Mouse (Mus musculus): ENCODE results near the gene Fam102b. TPM values are rescaled to one million over a fixed set of nuclear protein-coding genes. Genes with fewer than 3 reads are reported as not detected.
A peak's percentile ranks its signal among the peaks of the same experiment; 100 is the strongest.

The Fam102b gene
- polyA plus RNA-seq, 1 experiment from 2014 or later: 18.0 TPM

DNA sequence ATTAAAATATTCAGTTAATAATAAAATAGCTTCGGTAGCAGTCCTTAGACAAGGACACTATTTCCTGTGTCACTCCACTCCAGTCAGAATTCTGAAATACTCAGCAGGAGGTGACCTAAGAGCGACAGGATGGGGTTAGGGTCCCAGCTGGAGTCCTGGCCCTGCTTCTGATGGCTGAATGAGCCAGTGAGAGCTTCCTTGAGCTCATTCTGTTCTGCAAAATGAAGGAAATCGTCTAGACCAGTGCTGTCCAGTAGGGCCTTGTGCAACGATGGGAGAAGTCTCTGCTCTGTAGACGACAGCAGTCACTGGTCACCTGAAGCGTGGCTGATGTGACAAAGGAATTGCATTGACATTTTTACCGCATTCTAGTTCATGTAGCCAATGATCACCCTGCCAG, 16.0 kb upstream of the Fam102b start:
- H3K27ac ChIP-seq (replicated peaks; ENCODE audit: low read depth, low read length): no peak overlapping the region
- DNase-seq (ENCODE audit: low spot score) (no peak), ATAC-seq (ENCODE audit: low read depth) (no peak)
- no peaks in the 10 kb centered on the region for H3K36me3 ChIP-seq (ENCODE audit: control insufficient read depth, insufficient read depth, low read length)
- no peak overlapping the region for H3K9ac ChIP-seq (ENCODE audit: low read depth, low read length)
- 60% methylated on average over 7 of the region's 7 CpGs for WGBS
- H3K4me1 ChIP-seq (ENCODE audit: control insufficient read depth, insufficient read depth, low read length): peaks cover 5% of the 10 kb centered on the region; the same call in 1 of the 2 replicates
- no peaks in the 10 kb centered on the region for H3K27me3 ChIP-seq (replicated peaks; ENCODE audit: control insufficient read depth, insufficient read depth, low read length)
- H3K9me3 ChIP-seq (ENCODE audit: control insufficient read depth, low read length): no peaks in the 10 kb centered on the region
- no peak overlapping the region for H3K4me2 ChIP-seq (ENCODE audit: low read depth, low read length)
- no peak overlapping the region for H3K4me3 ChIP-seq (ENCODE audit: low read depth, low read length)

DNA sequence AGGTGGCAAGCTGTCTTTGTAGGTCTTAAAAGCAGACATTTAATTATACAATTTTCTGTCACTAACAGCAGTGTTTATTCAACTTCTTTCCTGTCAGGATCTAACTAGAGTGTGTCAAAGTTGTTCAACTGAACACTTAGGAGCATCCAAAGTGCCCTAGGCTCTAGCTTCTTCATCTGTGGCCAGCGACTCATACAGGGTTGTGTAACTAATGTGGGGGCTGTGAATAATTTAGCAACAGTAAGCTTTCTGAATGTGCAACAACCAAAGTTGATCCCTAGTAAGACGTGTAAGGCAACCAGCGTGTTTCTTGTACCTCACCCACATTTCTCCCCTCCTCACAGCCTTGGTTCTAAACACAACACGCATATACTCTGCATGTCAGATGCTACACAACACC, 13.5 kb upstream of the Fam102b start:
- no peak overlapping the region for H3K4me2 ChIP-seq (ENCODE audit: low read depth, low read length)
- no peak for DNase-seq (ENCODE audit: low spot score)
- H3K27ac ChIP-seq (replicated peaks; ENCODE audit: low read depth, low read length): no peak overlapping the region
- no peaks in the 10 kb centered on the region for H3K36me3 ChIP-seq (ENCODE audit: control insufficient read depth, insufficient read depth, low read length)
- no peak for ATAC-seq (ENCODE audit: low read depth)
- 70% methylated on average over 4 of the region's 4 CpGs for WGBS
- H3K9ac ChIP-seq (ENCODE audit: low read depth, low read length): no peak overlapping the region
- no peaks in the 10 kb centered on the region for H3K27me3 ChIP-seq (replicated peaks; ENCODE audit: control insufficient read depth, insufficient read depth, low read length)
- H3K4me3 ChIP-seq (ENCODE audit: low read depth, low read length): no peak overlapping the region
- H3K4me1 ChIP-seq (ENCODE audit: control insufficient read depth, insufficient read depth, low read length): no peaks in the 10 kb centered on the region
- no peaks in the 10 kb centered on the region for H3K9me3 ChIP-seq (ENCODE audit: control insufficient read depth, low read length)

DNA sequence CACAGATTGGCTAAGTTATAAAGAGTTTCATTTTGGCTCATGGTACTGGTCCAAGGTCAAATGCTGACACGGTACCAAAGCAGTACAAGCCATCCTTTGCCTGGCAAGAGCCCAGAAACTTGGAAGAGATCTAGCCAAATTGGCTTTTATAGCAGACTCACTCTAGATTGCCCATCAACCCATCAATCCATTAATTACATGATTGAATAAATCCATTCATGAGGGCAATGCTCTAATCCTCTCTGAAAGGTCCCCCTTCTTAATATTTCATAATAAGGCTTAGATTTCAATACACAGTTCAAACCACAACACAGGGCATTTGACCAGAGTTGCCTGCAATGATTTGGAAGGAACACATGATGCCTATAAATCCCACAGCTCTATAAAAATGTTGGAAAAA, 7.0 kb upstream of the Fam102b start:
- peak; percentile 28; the same call in 1 of the 2 replicates for ATAC-seq (ENCODE audit: low read depth)
- H3K4me3 ChIP-seq (ENCODE audit: low read depth, low read length): no peak overlapping the region
- H3K9me3 ChIP-seq (ENCODE audit: control insufficient read depth, low read length): no peaks in the 10 kb centered on the region
- no peak overlapping the region for H3K4me2 ChIP-seq (ENCODE audit: low read depth, low read length)
- no peak overlapping the region for H3K27ac ChIP-seq (replicated peaks; ENCODE audit: low read depth, low read length)
- no peak overlapping the region for H3K9ac ChIP-seq (ENCODE audit: low read depth, low read length)
- no peaks in the 10 kb centered on the region for H3K36me3 ChIP-seq (ENCODE audit: control insufficient read depth, insufficient read depth, low read length)
- H3K27me3 ChIP-seq (replicated peaks; ENCODE audit: control insufficient read depth, insufficient read depth, low read length): no peaks in the 10 kb centered on the region
- no peaks in the 10 kb centered on the region for H3K4me1 ChIP-seq (ENCODE audit: control insufficient read depth, insufficient read depth, low read length)
- WGBS: 69% methylated on average over 1 of the region's 1 CpGs
- DNase-seq (ENCODE audit: low spot score): no peak

DNA sequence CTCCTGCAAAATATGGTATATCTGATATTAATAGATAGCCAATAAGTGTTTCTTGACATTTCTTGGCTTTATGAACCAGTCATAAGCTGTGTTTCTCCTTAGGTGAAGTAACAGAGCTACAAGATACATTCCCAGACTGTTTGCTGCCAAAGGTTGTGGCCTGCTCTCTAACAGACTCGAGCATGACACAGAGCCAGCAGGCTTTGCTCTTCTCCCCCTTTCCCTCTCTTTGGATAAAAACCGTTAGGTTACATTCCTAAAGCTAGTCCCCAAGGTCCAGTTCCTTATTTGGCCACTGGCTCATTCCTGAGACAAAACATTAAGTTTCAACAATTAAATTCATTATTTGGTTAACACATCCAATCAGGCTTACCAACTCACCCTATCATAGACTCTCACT, 4.9 kb upstream of the Fam102b start:
- no peak overlapping the region for H3K27ac ChIP-seq (replicated peaks; ENCODE audit: low read depth, low read length)
- H3K4me2 ChIP-seq (ENCODE audit: low read depth, low read length): no peak overlapping the region
- no peaks in the 10 kb centered on the region for H3K4me1 ChIP-seq (ENCODE audit: control insufficient read depth, insufficient read depth, low read length)
- no peaks in the 10 kb centered on the region for H3K27me3 ChIP-seq (replicated peaks; ENCODE audit: control insufficient read depth, insufficient read depth, low read length)
- no peaks in the 10 kb centered on the region for H3K9me3 ChIP-seq (ENCODE audit: control insufficient read depth, low read length)
- ATAC-seq (ENCODE audit: low read depth) (no peak), DNase-seq (ENCODE audit: low spot score) (no peak)
- no peak overlapping the region for H3K4me3 ChIP-seq (ENCODE audit: low read depth, low read length)
- 30% methylated on average over 2 of the region's 2 CpGs for WGBS
- H3K36me3 ChIP-seq (ENCODE audit: control insufficient read depth, insufficient read depth, low read length): no peaks in the 10 kb centered on the region
- no peak overlapping the region for H3K9ac ChIP-seq (ENCODE audit: low read depth, low read length)

DNA sequence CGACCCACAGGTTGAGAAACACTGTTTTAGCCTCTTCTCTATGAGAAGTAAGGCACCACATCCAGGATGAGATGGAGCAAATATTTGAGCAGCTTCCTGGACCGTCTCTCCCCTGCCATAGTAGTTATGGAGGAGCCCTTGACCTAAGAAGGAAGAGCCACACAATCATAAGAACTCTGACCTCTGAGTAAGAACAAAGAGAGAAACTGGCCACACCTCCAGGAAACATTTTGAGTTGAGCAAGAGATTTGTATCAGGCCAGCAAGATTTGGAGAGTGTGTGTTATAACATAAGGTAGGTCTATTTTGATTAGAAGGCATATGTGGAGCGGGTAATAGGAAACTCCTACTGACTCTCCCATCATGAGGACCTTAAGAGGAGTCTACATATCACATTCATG, 4.2 kb upstream of the Fam102b start:
- Histone ChIP-seq H3K4me1 (ENCODE audit: control insufficient read depth, insufficient read depth, low read length) (no peaks in the 10 kb centered on the region), H3K27ac (replicated peaks; ENCODE audit: low read depth, low read length) (no peak overlapping the region), H3K9ac (ENCODE audit: low read depth, low read length) (no peak overlapping the region), H3K36me3 (ENCODE audit: control insufficient read depth, insufficient read depth, low read length) (no peaks in the 10 kb centered on the region), H3K27me3 (replicated peaks; ENCODE audit: control insufficient read depth, insufficient read depth, low read length) (no peaks in the 10 kb centered on the region), H3K4me3 (ENCODE audit: low read depth, low read length) (no peak overlapping the region), H3K9me3 (ENCODE audit: control insufficient read depth, low read length) (no peaks in the 10 kb centered on the region), H3K4me2 (ENCODE audit: low read depth, low read length) (no peak overlapping the region)
- DNase-seq (ENCODE audit: low spot score) (no peak), ATAC-seq (ENCODE audit: low read depth) (no peak)
- WGBS: 82% methylated on average over 3 of the region's 3 CpGs

DNA sequence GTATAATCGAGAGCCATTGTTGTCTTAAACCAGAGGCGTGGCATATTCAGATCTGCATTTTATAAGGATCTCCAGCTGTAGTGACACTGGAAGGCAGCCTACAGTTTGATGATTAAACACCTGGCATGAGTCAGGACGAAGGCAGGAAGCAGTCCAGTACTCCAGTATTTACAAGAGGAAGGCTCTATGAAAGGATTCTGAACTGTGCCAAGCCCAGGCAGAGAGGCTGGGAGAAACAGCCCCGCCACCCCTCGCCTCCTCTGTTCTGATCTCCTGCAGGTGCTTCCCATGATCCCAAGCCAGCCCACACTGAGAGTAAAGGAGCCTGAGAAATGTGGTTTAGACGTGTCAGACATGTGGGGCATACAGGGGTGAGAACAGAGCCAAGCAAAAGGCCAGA, 3.4 kb upstream of the Fam102b start:
- DNase-seq (ENCODE audit: low spot score) (peak; percentile 61), ATAC-seq (ENCODE audit: low read depth) (peak; percentile 30; the same call in 1 of the 2 replicates)
- no peak overlapping the region for H3K27ac ChIP-seq (replicated peaks; ENCODE audit: low read depth, low read length)
- H3K9ac ChIP-seq (ENCODE audit: low read depth, low read length): no peak overlapping the region
- H3K4me1 ChIP-seq (ENCODE audit: control insufficient read depth, insufficient read depth, low read length): peaks cover 5% of the 10 kb centered on the region
- no peak overlapping the region for H3K4me3 ChIP-seq (ENCODE audit: low read depth, low read length)
- no peaks in the 10 kb centered on the region for H3K9me3 ChIP-seq (ENCODE audit: control insufficient read depth, low read length)
- 28% methylated on average over 6 of the region's 6 CpGs for WGBS
- H3K27me3 ChIP-seq (replicated peaks; ENCODE audit: control insufficient read depth, insufficient read depth, low read length): no peaks in the 10 kb centered on the region
- no peak overlapping the region for H3K4me2 ChIP-seq (ENCODE audit: low read depth, low read length)
- H3K36me3 ChIP-seq (ENCODE audit: control insufficient read depth, insufficient read depth, low read length): no peaks in the 10 kb centered on the region

DNA sequence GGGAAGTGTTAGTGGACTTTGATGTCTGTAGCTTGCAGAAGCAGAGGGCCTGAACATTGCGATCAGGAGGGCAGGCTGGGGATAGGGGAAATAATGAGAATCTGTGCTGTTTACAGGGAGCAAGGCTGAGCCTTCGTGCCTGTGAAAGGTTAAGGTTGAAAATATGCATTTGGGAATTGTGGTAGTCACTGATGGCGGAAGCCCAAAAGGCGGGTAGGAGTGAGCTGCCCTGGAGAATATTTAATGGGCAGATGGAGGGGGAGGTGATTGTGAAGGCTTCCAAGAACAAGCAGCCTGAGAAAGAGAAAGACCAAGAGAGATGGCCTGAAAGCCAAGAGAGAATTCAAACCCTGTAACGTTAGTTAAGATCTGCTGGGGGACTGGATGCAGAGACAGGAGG, 2.3 kb upstream of the Fam102b start:
- ATAC-seq (ENCODE audit: low read depth): no peak
- no peak overlapping the region for H3K27ac ChIP-seq (replicated peaks; ENCODE audit: low read depth, low read length)
- WGBS: 50% methylated on average over 5 of the region's 5 CpGs

DNA sequence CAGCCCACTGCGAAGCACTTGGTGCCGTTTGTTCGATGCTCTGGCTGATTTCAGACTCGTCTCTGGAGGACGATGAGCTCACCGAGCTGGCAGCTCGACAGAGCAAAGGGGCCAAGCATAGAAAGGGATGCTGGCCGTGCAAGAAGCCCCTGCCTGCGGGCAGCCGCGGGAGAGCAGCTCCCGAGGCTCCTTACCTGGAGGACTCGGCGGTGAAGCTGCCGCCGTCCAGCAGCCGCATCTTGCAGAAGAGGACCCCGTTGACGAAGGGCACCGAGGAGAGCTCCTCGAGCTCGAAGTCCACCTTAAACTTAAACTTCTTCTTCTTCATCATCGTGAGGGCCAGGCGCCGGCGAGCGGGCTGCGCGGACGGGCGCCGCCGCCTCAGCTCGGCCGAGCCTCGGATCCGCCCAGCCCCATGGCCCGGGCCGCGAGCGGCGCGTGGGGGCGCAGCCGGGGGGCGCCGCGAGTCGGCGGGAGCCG, 376 bp downstream of the Fam102b start:
- Histone ChIP-seq H3K27ac (replicated peaks; ENCODE audit: low read depth, low read length) (peak overlapping the region; percentile 92), H3K4me3 (ENCODE audit: low read depth, low read length) (peak overlapping the region; percentile 48), H3K4me2 (ENCODE audit: low read depth, low read length) (peak overlapping the region; percentile 73), H3K27me3 (replicated peaks; ENCODE audit: control insufficient read depth, insufficient read depth, low read length) (no peaks in the 10 kb centered on the region), H3K4me1 (ENCODE audit: control insufficient read depth, insufficient read depth, low read length) (peaks cover 26% of the 10 kb centered on the region), H3K9me3 (ENCODE audit: control insufficient read depth, low read length) (no peaks in the 10 kb centered on the region), H3K36me3 (ENCODE audit: control insufficient read depth, insufficient read depth, low read length) (no peaks in the 10 kb centered on the region), H3K9ac (ENCODE audit: low read depth, low read length) (peak overlapping the region; percentile 78)
- ATAC-seq (ENCODE audit: low read depth) (peak; percentile 83), DNase-seq (ENCODE audit: low spot score) (peak; percentile 66)
- WGBS: under 1% methylated on average over 19 of the region's 51 CpGs

More for the DNA sequence above, 2.3 kb upstream of the Fam102b start:
- Histone ChIP-seq H3K36me3 (ENCODE audit: control insufficient read depth, insufficient read depth, low read length) (no peaks in the 10 kb centered on the region), H3K4me1 (ENCODE audit: control insufficient read depth, insufficient read depth, low read length) (peaks cover 9% of the 10 kb centered on the region), H3K27me3 (replicated peaks; ENCODE audit: control insufficient read depth, insufficient read depth, low read length) (no peaks in the 10 kb centered on the region), H3K9me3 (ENCODE audit: control insufficient read depth, low read length) (no peaks in the 10 kb centered on the region), H3K9ac (ENCODE audit: low read depth, low read length) (no peak overlapping the region), H3K4me3 (ENCODE audit: low read depth, low read length) (no peak overlapping the region), H3K4me2 (ENCODE audit: low read depth, low read length) (no peak overlapping the region)
- DNase-seq (ENCODE audit: low spot score): no peak

DNA sequence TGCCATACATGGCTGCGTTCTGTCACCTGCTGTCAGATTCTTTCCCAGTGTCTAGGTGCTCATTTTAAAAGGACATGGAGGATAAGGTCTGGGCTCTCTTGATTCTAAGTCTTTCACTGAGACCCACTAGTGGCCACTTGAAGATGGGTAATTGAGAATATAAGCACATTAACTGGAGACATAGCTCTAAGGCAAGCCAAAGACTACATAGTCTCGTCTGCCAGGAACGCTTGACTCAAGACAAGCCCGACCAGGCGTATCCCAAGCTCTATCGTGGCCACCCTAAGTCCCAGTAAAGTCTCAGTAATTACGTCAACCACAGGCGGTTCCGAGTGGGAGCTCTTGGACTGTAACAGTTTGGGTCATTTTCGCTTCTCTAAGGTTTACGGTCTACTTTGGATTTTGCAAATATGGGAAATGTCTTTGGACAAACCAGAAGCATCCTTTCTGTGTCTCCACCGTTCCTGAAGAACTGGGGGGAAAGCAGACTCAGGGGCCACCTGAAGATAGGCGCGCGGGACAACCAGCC, 881 bp downstream of the Fam102b start:
- Histone ChIP-seq H3K36me3 (ENCODE audit: control insufficient read depth, insufficient read depth, low read length) (no peaks in the 10 kb centered on the region), H3K4me3 (ENCODE audit: low read depth, low read length) (peak overlapping the region; percentile 48), H3K4me1 (ENCODE audit: control insufficient read depth, insufficient read depth, low read length) (peaks cover 26% of the 10 kb centered on the region), H3K9me3 (ENCODE audit: control insufficient read depth, low read length) (no peaks in the 10 kb centered on the region), H3K4me2 (ENCODE audit: low read depth, low read length) (peak overlapping the region; percentile 73), H3K27me3 (replicated peaks; ENCODE audit: control insufficient read depth, insufficient read depth, low read length) (no peaks in the 10 kb centered on the region), H3K27ac (replicated peaks; ENCODE audit: low read depth, low read length) (no peak overlapping the region; the same call in 1 of the 2 replicates), H3K9ac (ENCODE audit: low read depth, low read length) (peak overlapping the region; percentile 78)
- ATAC-seq (ENCODE audit: low read depth): 0 out of 2 replicates have a peak, but pooled peaks have one; percentile 12
- 7% methylated on average over 15 of the region's 15 CpGs for WGBS
- peak; percentile 59 for DNase-seq (ENCODE audit: low spot score)

Data from embryonic facial prominence, embryonic 14.5 days (tissue).